Mouse (Mus musculus) urinary bladder, postnatal 4 days (tissue): Measurements from ENCODE around the gene Metrnl.
A peak's percentile ranks its signal among the peaks of the same experiment; 100 is the strongest.

Source experiments
- DNase-seq, 2 experiments: peaks; one replicate each; pipeline ENCODE4 v3.0.0; 2021 to 2022; ENCODE audit warnings: low spot score in 2 of 2

Metrnl gene

GRCm38 (mm10) chr11:121685491-121686001 lies 15.8 kb upstream of the Metrnl start:
- DNase-seq: no peak

GRCm38 (mm10) chr11:121686091-121686490 lies 15.3 kb upstream of the Metrnl start:
- DNase-seq: no peak

GRCm38 (mm10) chr11:121686674-121687073 lies 14.7 kb upstream of the Metrnl start:
- DNase-seq: no peak

GRCm38 (mm10) chr11:121688024-121688423 lies 13.3 kb upstream of the Metrnl start:
- no peak for DNase-seq

- DNase-seq: no peak
Observed at GRCm38 (mm10) chr11:121695304-121696064, 5.9 kb upstream of the Metrnl start.

GRCm38 (mm10) chr11:121697271-121697670 lies 4.1 kb upstream of the Metrnl start:
- DNase-seq: no peak

- no peak for DNase-seq
Observed at GRCm38 (mm10) chr11:121698381-121698955, 2.9 kb upstream of the Metrnl start.

- peak; percentile 91 to 93 for DNase-seq
Observed at GRCm38 (mm10) chr11:121702111-121702894, 959 bp downstream of the Metrnl start.

GRCm38 (mm10) chr11:121702895-121703618 lies 1.7 kb downstream of the Metrnl start:
- DNase-seq: peak; percentile 58 to 69

GRCm38 (mm10) chr11:121703619-121704215 lies 2.4 kb downstream of the Metrnl start:
- no peak for DNase-seq

- no peak for DNase-seq
Observed at GRCm38 (mm10) chr11:121706521-121707005, 5.2 kb downstream of the Metrnl start.

GRCm38 (mm10) chr11:121709278-121709677 lies 7.9 kb downstream of the Metrnl start:
- DNase-seq: no peak

- no peak for DNase-seq
Observed at GRCm38 (mm10) chr11:121710245-121710644, 8.9 kb downstream of the Metrnl start.

- DNase-seq: no peak
Observed at GRCm38 (mm10) chr11:121712987-121713386, 11.6 kb downstream of the Metrnl start.

- DNase-seq: no peak
Observed at GRCm38 (mm10) chr11:121713569-121713968, 12.2 kb downstream of the Metrnl start.

GRCm38 (mm10) chr11:121714745-121715485 lies 13.6 kb downstream of the Metrnl start:
- no peak for DNase-seq

- DNase-seq: no peak
Observed at GRCm38 (mm10) chr11:121717724-121718123, 16.4 kb downstream of the Metrnl start.

- no peak for DNase-seq
Observed at GRCm38 (mm10) chr11:121720752-121721151, 19.4 kb downstream of the Metrnl start.

- no peak for DNase-seq
Observed at GRCm38 (mm10) chr11:121722434-121722833, 21.1 kb downstream of the Metrnl start.

- no peak for DNase-seq
Observed at GRCm38 (mm10) chr11:121726625-121727024, 25.3 kb downstream of the Metrnl start.
